Mouse (Mus musculus) liver, embryonic 16.5 days (tissue): Measurements from ENCODE around the gene Sec24d. TPM values are rescaled to one million over a fixed set of nuclear protein-coding genes. Genes with fewer than 3 reads are reported as not detected.
A peak's percentile ranks its signal among the peaks of the same experiment; 100 is the strongest.

ENCODE experiments used
- ATAC-seq: fragments of 200-750 bp; cut with Nextera tagmentation; 2 replicates; pipeline ENCODE4 v1.8.0; 2017; ENCODE audit warnings: low read depth, mild to moderate bottlenecking, moderate number of reproducible peaks, moderate library complexity
- H3K27ac ChIP-seq: fragments of 300-500 bp; sonication (generic); 2 replicates; pipeline ENCODE4 v1.5.1; 2014; ENCODE audit warnings: mild to moderate bottlenecking, low read length
- H3K27me3 ChIP-seq: fragments of 300-500 bp; sonication (generic); 2 replicates; pipeline ENCODE4 v1.6.1; 2014; ENCODE audit warnings: low read depth, low read length, mixed read lengths; ENCODE audit not compliant: control insufficient read depth, insufficient read depth
- H3K36me3 ChIP-seq: fragments of 300-500 bp; sonication (generic); 2 replicates; pipeline ENCODE4 v1.6.1; 2014; ENCODE audit warnings: mild to moderate bottlenecking; ENCODE audit not compliant: control insufficient read depth, insufficient read depth
- H3K4me1 ChIP-seq: fragments of 300-500 bp; sonication (generic); 2 replicates; pipeline ENCODE4 v1.6.1; 2014; ENCODE audit warnings: low read depth, low read length, mixed read lengths; ENCODE audit not compliant: control insufficient read depth
- H3K4me2 ChIP-seq: fragments of 300-500 bp; sonication (generic); 2 replicates; pipeline ENCODE4 v1.6.1; 2014; ENCODE audit warnings: low read depth, low read length, mixed read lengths
- H3K4me3 ChIP-seq: fragments of 300-500 bp; sonication (generic); 2 replicates; pipeline ENCODE4 v1.5.1; 2014; ENCODE audit warnings: low read depth, mild to moderate bottlenecking, low read length
- H3K9ac ChIP-seq: fragments of 300-500 bp; sonication (generic); 2 replicates; pipeline ENCODE4 v1.6.1; 2014; ENCODE audit warnings: low read depth, low read length
- H3K9me3 ChIP-seq: fragments of 300-500 bp; sonication (generic); replicated peaks from 2 replicates; pipeline ENCODE4 v1.6.1; 2016; ENCODE audit warnings: low read length; ENCODE audit not compliant: control insufficient read depth
- WGBS: fragments of 180-500 bp; shearing (Covaris S2); extraction: QIAGEN DNeasy Blood & Tissue Kit; methylation state at CpG from one replicate; pipeline ENCODE4 v1.1.7; 2014; ENCODE audit not compliant: insufficient replicate concordance; 5-methylcytosine and 5-hydroxymethylcytosine counted together
- polyA plus RNA-seq: library from polyadenylated mRNA; unstranded; fragments of >200 nt; fragmentation: Nextera tagmentation; extraction: Ambion mirVana; gene quantifications from 2 replicates; pipeline ENCODE4 v1.2.1, GENCODE M21; 2015

Gene Sec24d
- polyA plus RNA-seq = 22.6 and 25.1 TPM in 2 replicates

DNA sequence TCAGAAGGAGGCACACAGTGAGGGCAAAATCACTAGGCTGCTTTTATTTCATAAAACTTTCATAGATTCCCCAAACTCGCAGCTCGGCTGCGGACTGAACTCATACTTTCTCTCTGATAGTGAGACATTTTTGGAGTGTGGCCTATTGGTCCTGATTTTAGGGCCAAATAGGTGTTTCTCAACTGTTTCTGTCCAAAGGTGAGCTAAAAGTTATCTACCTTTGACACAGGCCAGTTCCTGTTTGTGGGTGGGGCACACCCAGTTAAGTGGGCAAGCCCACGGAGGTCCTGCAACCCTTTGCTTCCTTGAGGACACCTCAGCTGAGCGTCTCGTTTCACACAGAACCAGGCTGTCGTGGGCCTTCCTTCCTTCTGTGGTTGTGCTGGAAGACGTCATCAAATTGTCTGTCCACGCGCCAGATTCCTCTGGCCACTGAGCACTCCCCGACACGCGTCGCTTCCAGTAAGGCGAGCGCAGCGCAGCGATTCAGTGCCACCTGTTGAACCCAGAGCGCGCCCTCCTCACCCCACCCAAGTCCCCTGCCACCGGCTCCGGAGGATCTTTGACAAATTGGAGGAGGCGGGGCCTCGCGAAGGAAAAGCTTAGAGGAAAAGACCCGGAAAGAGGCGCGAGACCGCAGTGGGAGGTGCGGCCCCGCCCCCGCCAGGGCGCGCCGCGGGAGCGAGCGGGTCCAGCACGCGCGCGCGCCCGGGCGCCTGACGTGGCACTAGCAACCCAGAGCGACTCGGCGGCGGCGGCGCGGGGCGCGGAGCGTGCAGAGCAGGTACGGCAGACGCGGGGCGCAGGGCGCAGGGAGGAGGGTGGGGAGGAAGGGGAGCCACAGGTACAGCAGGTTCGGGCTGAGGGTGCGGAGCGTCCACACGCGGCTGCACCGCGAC lies at the start of gene Sec24d:
Gene Sec24d, plus strand, starts transcription at position 703 of the 899 bp plus-strand sequence.
- peak within 1 kb of the TSS; percentile 63 for H3K9ac ChIP-seq
- WGBS = 2% methylated on average over 67 of the region's 68 CpGs
- peak within 1 kb of the TSS; percentile 69 for H3K27ac ChIP-seq
- H3K4me3 ChIP-seq = peak within 1 kb of the TSS; percentile 63
- no peaks in the 10 kb centered on the region for H3K36me3 ChIP-seq
- peaks cover 7% of the 10 kb centered on the region for H3K27me3 ChIP-seq
- H3K9me3 ChIP-seq = no peaks in the 10 kb centered on the region
- ATAC-seq = peak; percentile 88
- no peaks in the 10 kb centered on the region for H3K4me1 ChIP-seq
- peak within 1 kb of the TSS; percentile 59 for H3K4me2 ChIP-seq

DNA sequence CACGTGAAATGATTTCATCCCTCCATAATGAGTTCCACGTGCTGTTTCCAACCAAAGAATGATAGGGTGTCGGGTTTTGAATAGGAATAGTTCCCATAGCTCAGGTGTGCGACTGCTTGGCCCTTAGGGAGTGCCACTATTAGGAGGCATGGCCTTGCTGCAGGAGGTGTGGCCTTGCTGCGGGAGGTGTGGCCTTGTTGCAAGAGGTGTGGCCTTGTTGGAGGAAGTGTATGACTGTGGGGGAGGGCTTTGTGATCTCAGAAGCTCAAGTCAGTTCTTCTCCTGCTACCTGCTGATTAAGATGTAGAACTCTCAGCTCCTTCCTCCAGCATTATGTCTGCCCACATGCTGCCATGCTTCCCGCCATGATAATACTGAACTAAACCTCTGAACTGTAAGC lies 48.6 kb upstream of the Sec24d start:
- ATAC-seq = no peak
- WGBS = 48% methylated on average over 6 of the region's 6 CpGs

DNA sequence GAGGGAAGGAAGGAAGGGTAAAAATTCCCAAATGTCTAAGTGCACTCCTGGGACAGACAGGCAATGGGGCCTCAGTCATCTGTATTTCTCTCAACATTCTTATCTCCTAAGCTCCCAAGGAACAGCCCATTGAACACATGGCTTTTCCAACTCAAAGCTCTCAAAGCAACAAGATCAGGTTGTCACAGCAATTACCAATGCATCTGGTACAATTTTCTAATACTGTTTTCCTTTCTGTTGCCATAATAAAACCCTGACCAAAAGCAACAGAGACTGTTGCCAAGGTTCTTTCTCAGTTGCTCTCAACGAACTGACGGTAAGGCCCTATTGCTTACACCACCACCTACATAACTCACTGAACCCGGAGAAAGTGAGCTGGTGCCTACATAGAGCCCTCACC lies 40.0 kb upstream of the Sec24d start:
- Histone ChIP-seq H3K9ac (no peak overlapping the region), H3K4me3 (no peak overlapping the region), H3K27me3 (no peaks in the 10 kb centered on the region), H3K36me3 (no peaks in the 10 kb centered on the region), H3K9me3 (no peaks in the 10 kb centered on the region), H3K4me1 (no peaks in the 10 kb centered on the region), H3K4me2 (no peak overlapping the region), H3K27ac (no peak overlapping the region)
- ATAC-seq = no peak
- 77% methylated on average over 3 of the region's 3 CpGs for WGBS

More for the DNA sequence above, 48.6 kb upstream of the Sec24d start:
- H3K36me3 ChIP-seq = no peaks in the 10 kb centered on the region
- no peaks in the 10 kb centered on the region for H3K4me1 ChIP-seq
- no peak overlapping the region for H3K27ac ChIP-seq
- no peaks in the 10 kb centered on the region for H3K9me3 ChIP-seq
- no peak overlapping the region for H3K4me3 ChIP-seq
- H3K27me3 ChIP-seq = no peaks in the 10 kb centered on the region
- H3K4me2 ChIP-seq = no peak overlapping the region
- no peak overlapping the region for H3K9ac ChIP-seq

DNA sequence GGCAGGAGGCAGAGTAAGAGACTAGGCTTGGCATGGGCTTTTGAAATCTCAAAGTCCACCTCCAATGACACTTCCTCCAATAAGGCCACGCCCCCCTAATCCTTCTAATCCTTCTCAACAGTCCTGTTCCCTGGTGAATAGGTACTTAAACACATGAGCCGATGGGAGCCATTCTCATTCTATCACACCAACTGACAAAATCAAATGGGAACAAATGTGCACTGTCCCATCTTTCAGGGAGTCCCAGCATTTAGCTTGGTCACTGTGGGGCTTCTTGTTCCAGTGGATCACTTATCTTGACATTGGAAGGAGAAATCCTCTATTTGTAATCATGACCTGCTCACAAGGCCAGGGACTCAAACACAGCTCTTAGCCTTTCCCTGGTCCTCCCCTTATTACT lies 35.6 kb upstream of the Sec24d start:
- Histone ChIP-seq H3K36me3 (no peaks in the 10 kb centered on the region), H3K9ac (no peak overlapping the region), H3K4me3 (no peak overlapping the region), H3K4me1 (no peaks in the 10 kb centered on the region; the same call in 1 of the 2 replicates), H3K9me3 (no peaks in the 10 kb centered on the region), H3K4me2 (no peak overlapping the region), H3K27me3 (peaks cover 5% of the 10 kb centered on the region), H3K27ac (no peak overlapping the region)
- WGBS = 63% methylated on average over 2 of the region's 2 CpGs
- no peak for ATAC-seq

DNA sequence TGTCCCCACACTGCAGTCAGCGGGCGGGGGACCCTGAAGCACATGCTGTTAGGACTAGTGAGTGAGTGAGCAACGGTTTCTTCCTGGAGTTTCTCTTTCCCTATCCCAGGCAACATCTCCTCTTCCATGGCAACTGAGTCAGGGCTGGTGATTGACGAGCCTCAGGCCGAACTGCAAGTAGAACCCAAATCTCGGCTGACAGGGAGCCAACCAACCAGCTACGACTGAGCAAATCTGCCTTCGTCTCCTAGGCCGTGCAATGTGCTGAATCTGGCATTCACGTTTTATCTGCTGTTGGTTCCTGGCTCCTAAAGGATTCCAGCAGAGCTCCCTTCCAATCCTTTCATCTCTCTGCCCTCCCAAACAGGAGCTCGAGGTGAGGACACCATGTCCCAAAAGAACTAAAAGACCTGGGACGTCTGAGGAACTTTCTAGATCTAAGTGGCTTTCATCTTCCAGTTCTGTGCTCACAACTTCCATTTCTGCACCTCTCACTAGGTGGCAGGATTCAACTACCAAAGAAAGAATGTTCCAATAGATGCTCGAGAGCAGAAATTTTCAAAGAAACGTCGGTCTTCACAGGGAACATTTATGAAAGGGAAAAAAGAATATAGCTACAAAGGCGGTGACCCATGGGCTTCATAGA lies 32.9 kb upstream of the Sec24d start:
- ATAC-seq = no peak
- Histone ChIP-seq H3K4me1 (no peaks in the 10 kb centered on the region; the same call in 1 of the 2 replicates), H3K36me3 (no peaks in the 10 kb centered on the region), H3K4me2 (no peak overlapping the region), H3K27ac (no peak overlapping the region), H3K9me3 (no peaks in the 10 kb centered on the region), H3K27me3 (peaks cover 5% of the 10 kb centered on the region), H3K4me3 (no peak overlapping the region), H3K9ac (no peak overlapping the region)
- 39% methylated on average over 16 of the region's 16 CpGs for WGBS

DNA sequence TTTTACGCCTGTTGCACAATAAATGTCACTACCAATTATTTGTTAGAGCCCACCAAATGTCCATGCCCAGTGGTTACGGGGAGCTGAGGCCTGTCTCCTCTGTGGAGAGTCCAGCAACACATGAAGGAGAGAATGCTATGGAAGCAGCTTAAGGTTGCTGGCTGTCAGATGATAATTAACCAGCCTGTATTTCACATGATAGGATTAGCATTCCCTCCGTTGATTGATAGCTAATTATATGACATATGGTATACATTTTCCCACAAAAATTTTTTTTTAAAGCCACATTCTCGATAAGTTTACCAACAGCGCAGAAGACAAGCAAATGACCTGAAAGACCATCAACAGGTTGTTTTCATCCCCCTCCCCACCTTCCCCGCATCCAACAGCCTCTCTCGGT lies 31.8 kb upstream of the Sec24d start:
- Histone ChIP-seq H3K27me3 (peaks cover 5% of the 10 kb centered on the region), H3K9ac (no peak overlapping the region), H3K4me3 (peak overlapping the region; percentile 39), H3K4me2 (peak overlapping the region; percentile 49), H3K36me3 (no peaks in the 10 kb centered on the region), H3K4me1 (no peaks in the 10 kb centered on the region; the same call in 1 of the 2 replicates), H3K27ac (no peak overlapping the region), H3K9me3 (no peaks in the 10 kb centered on the region)
- WGBS = 24% methylated on average over 7 of the region's 7 CpGs
- ATAC-seq = no peak

DNA sequence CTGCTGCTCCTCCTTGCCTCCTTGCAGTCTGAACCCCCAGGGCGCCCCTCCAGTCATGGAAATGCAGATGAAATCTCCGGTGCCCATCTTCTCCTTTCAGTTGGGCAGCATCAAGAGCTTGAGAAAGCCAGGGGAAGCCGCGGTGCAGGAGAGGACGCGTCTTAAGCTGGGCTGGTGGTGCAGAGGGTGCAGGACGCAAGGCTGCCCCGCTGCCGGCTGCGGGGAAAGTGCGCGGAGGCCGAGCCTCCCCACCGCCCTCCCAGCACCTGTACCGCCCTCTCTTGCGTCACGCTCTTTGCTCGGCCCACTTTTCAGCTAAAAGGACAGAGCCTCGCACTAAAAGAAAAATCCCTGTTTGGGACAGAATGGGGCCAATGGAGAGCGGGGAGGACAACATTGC lies 31.3 kb upstream of the Sec24d start, which contains the start of gene Synpo2:
Gene Synpo2, minus strand, starts transcription at position 229 of the 400 bp plus-strand sequence.
- Histone ChIP-seq H3K27ac (no peak within 1 kb of the TSS), H3K4me3 (peak within 1 kb of the TSS; percentile 39), H3K36me3 (no peaks in the 10 kb centered on the region), H3K4me2 (peak within 1 kb of the TSS; percentile 49), H3K9me3 (no peaks in the 10 kb centered on the region), H3K9ac (no peak within 1 kb of the TSS), H3K4me1 (no peaks in the 10 kb centered on the region; the same call in 1 of the 2 replicates), H3K27me3 (peaks cover 5% of the 10 kb centered on the region)
- WGBS = 1% methylated on average over 20 of the region's 20 CpGs
- peak; percentile 32; the same call in 1 of the 2 replicates for ATAC-seq

DNA sequence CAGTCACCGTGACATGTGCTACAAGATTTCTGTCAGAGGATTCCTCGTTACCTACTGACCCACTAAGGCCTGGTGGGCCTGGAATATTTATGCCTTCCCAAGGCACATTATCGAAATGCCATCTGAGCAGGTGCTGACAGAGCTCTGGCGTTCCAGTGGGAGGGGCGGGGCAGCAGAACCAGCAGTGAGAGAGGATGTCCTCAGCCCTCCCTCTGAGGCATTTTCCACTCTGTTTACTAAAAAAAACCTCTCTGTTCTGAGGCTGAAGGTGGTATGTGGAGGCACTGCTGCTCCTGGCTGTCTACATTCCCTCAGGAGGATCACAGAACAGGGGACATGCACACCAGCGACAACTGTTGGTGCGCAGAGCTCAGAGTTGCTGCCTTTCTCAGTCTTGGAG lies 30.2 kb upstream of the Sec24d start:
- no peak overlapping the region for H3K4me2 ChIP-seq
- H3K27me3 ChIP-seq = peaks cover 5% of the 10 kb centered on the region
- no peak overlapping the region for H3K27ac ChIP-seq
- no peaks in the 10 kb centered on the region for H3K9me3 ChIP-seq
- no peaks in the 10 kb centered on the region for H3K36me3 ChIP-seq
- ATAC-seq = no peak
- WGBS = 38% methylated on average over 7 of the region's 7 CpGs
- no peak overlapping the region for H3K9ac ChIP-seq
- H3K4me3 ChIP-seq = no peak overlapping the region
- no peaks in the 10 kb centered on the region; the same call in 1 of the 2 replicates for H3K4me1 ChIP-seq

DNA sequence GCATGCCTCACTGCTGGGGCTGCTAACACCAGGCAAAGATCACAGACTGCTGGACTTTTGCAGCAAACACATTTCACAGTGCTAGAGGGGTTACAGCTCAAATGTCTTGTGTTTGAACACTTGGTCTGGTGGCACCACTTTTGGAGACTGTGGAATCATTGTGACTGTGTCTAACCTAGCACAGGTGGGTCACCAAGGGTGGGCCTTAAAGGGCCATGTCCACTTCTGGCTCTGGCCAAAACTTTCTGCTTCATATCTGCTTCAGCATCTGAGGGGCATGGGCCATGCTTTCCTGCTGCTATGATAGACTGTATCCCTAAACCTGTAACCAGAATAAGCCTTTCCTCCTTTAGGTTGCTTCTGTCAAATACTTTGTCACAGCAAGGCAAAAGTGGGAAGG lies 29.8 kb upstream of the Sec24d start:
- Histone ChIP-seq H3K36me3 (no peaks in the 10 kb centered on the region), H3K9ac (no peak overlapping the region), H3K4me2 (no peak overlapping the region), H3K27ac (no peak overlapping the region), H3K9me3 (no peaks in the 10 kb centered on the region), H3K4me1 (no peaks in the 10 kb centered on the region; the same call in 1 of the 2 replicates), H3K4me3 (no peak overlapping the region), H3K27me3 (peaks cover 5% of the 10 kb centered on the region)
- no peak for ATAC-seq
